Mouse (Mus musculus) C2C12 (cell line): ENCODE measurements around the gene Ghr.

ENCODE experiments used
- CEBPB ChIP-seq: IDR thresholded peaks from one replicate; pipeline ENCODE4 v1.6.1; 2011; ENCODE audit warnings: low read depth, mild to moderate bottlenecking, control low read depth, moderate library complexity
- CTCF ChIP-seq: IDR thresholded peaks from one replicate; pipeline ENCODE4 v1.5.1; 2011; ENCODE audit not compliant: control insufficient read depth, insufficient read depth, insufficient read length
- MAX ChIP-seq: IDR thresholded peaks from one replicate; pipeline ENCODE4 v1.6.1; 2011; ENCODE audit warnings: mild to moderate bottlenecking, control low read depth
- MYOG ChIP-seq: IDR thresholded peaks from one replicate; pipeline ENCODE4 v1.6.1; 2011; ENCODE audit not compliant: control insufficient read depth, insufficient read length; ENCODE audit errors: extremely low read depth
- USF1 ChIP-seq: IDR thresholded peaks from one replicate; pipeline ENCODE4 v1.6.1; 2011; ENCODE audit warnings: low read depth, mild to moderate bottlenecking, control low read depth, moderate library complexity

GRCm38 (mm10) chr15:3602098-3602486 lies 18.8 kb upstream of the Ghr start:
- TF ChIP-seq MAX (no peak), CTCF (no peak), USF1 (no peak), MYOG (no peak), CEBPB (no peak)
